Mouse (Mus musculus) kidney, embryonic 16.5 days (tissue): Measurements from ENCODE around the gene Abcb6. TPM values are rescaled to one million over a fixed set of nuclear protein-coding genes. Genes with fewer than 3 reads are reported as not detected.
A peak's percentile ranks its signal among the peaks of the same experiment; 100 is the strongest.

Experiments used
- ATAC-seq: fragments of 200-750 bp; cut with Nextera tagmentation; 2 replicates; pipeline ENCODE4 v1.8.0; 2017; ENCODE audit warnings: moderate TSS enrichment; ENCODE audit not compliant: low FRiP score, low TSS enrichment
- H3K27ac ChIP-seq: fragments of 300-500 bp; sonication (generic); 2 replicates; pipeline ENCODE4 v1.5.1; 2014; ENCODE audit warnings: low read length
- H3K27me3 ChIP-seq: fragments of 300-500 bp; sonication (generic); 2 replicates; pipeline ENCODE4 v1.6.1; 2014; ENCODE audit warnings: low read length, control low read depth, mixed read lengths; ENCODE audit not compliant: insufficient read depth
- H3K36me3 ChIP-seq: fragments of 300-500 bp; sonication (generic); 2 replicates; pipeline ENCODE4 v1.6.1; 2014; ENCODE audit warnings: low read length, control low read depth, mixed read lengths; ENCODE audit not compliant: insufficient read depth
- H3K4me1 ChIP-seq: fragments of 300-500 bp; sonication (generic); 2 replicates; pipeline ENCODE4 v1.6.1; 2014; ENCODE audit warnings: low read length, control low read depth, mixed read lengths; ENCODE audit not compliant: insufficient read depth
- H3K4me2 ChIP-seq: fragments of 300-500 bp; sonication (generic); replicated peaks from 2 replicates; pipeline ENCODE4 v1.6.1; 2014; ENCODE audit warnings: low read depth, low read length
- H3K4me3 ChIP-seq: fragments of 300-500 bp; sonication (generic); 2 replicates; pipeline ENCODE4 v1.5.1; 2014; ENCODE audit warnings: mild to moderate bottlenecking, low read length
- H3K9ac ChIP-seq: fragments of 300-500 bp; sonication (generic); replicated peaks from 2 replicates; pipeline ENCODE4 v1.6.1; 2014; ENCODE audit warnings: low read length
- H3K9me3 ChIP-seq: fragments of 300-500 bp; sonication (generic); 2 replicates; pipeline ENCODE4 v1.6.1; 2016; ENCODE audit warnings: low read length, control low read depth
- WGBS: fragments of 180-500 bp; shearing (Covaris S2); extraction: QIAGEN DNeasy Blood & Tissue Kit; methylation state at CpG from one replicate; pipeline ENCODE4 v1.1.7; 2014; 5-methylcytosine and 5-hydroxymethylcytosine counted together
- polyA plus RNA-seq: library from polyadenylated mRNA; unstranded; fragments of >200 nt; fragmentation: Nextera tagmentation; extraction: Ambion mirVana; gene quantifications from 2 replicates; pipeline ENCODE4 v1.2.1, GENCODE M21; 2015

Gene Abcb6
- polyA plus RNA-seq, 1 experiment from 2014 or later = 36.4 TPM

DNA sequence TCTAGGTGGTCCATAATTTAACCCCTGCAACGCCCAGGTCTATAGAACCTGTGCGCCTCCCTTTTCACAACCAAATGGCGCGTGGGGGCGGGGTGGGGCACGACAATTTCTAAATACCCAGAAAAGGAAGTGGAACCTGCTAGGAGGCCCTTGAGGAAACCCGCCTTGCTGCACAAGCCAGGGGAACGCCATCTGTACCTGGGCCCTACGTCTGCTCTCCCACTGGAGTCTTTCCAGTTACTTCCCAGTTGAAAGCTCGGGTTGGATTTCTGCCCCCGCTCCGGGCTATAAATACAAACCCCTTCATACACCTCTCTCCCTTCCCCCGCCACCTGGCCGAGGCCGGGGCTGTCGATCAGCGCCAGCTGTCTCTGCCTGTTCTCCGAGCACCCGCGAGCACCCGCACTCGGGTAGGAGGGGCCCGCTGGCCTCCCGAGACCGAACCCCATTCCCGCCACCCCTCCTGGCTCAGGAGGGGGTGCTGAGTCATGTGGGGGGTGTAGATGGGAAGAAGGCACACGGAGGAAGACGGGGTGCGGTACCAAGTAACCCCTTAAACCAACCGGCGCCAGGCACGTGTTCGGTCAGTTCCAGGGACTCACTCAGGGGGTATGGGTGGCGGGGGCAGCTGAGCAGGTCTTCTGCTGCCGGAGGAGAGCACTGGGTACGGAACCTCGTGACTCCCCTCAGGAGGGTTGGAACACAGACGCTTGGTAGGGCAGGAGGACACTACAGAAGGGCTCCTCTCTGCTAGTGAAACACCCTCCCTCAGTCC lies 38.2 kb upstream of the Abcb6 start:
- Histone ChIP-seq H3K4me2 (peak overlapping the region; percentile 99), H3K9me3 (no peaks in the 10 kb centered on the region), H3K9ac (peak overlapping the region; percentile 68), H3K4me1 (peaks cover 23% of the 10 kb centered on the region), H3K36me3 (peaks cover 20% of the 10 kb centered on the region), H3K4me3 (peak overlapping the region; percentile 54), H3K27me3 (peaks cover 33% of the 10 kb centered on the region), H3K27ac (no peak overlapping the region; the same call in 1 of the 2 replicates)
- peak; percentile 10; the same call in 1 of the 2 replicates for ATAC-seq
- 2% methylated on average over 38 of the region's 38 CpGs for WGBS

- Histone ChIP-seq H3K9me3 (no peaks in the 10 kb centered on the region), H3K9ac (peak overlapping the region; percentile 68; the same call in 1 of the 2 replicates), H3K36me3 (peaks cover 24% of the 10 kb centered on the region), H3K4me1 (peaks cover 28% of the 10 kb centered on the region), H3K4me3 (peak overlapping the region; percentile 54), H3K4me2 (peak overlapping the region; percentile 99), H3K27me3 (peaks cover 33% of the 10 kb centered on the region), H3K27ac (peak overlapping the region; percentile 9; the same call in 1 of the 2 replicates)
- 3% methylated on average over 6 of the region's 6 CpGs for WGBS
- ATAC-seq = no peak
Observed at GRCm38 (mm10) chr1:75217893-75218226, 37.7 kb upstream of the Abcb6 start.

DNA sequence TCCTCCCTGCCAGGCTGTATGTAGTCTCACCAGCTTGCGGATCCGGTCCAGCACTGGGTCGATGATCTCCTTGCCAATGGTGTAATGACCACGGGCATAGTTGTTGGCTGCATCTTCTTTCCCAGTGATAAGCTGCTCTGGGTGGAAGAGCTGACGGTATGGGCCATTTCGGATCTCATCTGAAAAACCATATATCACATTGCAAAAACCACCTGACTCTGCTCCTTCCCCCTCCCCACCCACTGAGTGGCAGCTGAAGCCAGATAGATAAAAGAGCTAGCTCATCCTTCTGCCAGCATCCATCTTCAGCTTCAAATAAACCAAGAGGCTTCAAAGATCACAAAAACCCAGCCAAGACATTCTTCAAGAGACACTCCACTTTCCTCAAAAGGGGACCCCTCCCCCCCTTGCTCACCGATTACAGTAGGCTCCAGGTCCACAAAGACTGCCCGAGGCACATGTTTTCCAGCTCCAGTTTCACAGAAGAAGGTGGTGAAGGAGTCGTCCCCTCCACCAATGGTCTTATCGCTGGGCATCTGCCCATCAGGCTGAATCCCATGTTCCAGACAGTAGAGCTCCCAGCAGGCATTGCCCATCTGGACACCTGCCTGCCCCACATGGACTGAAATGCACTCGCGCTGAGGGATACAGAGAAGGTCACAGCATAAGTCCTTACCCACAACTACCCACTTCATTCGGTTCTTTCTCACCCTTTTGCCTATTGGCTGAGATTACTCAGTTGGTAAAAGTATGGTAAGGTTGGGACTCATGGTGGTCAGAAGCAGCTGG lies 36.8 kb upstream of the Abcb6 start:
- peak overlapping the region; percentile 54; the same call in 1 of the 2 replicates for H3K4me3 ChIP-seq
- H3K4me2 ChIP-seq = peak overlapping the region; percentile 99
- no peak for ATAC-seq
- peak overlapping the region; percentile 1; the same call in 1 of the 2 replicates for H3K27ac ChIP-seq
- 73% methylated on average over 13 of the region's 13 CpGs for WGBS
- peak overlapping the region; percentile 28; the same call in 1 of the 2 replicates for H3K9ac ChIP-seq
- H3K4me1 ChIP-seq = peaks cover 36% of the 10 kb centered on the region
- H3K27me3 ChIP-seq = peaks cover 33% of the 10 kb centered on the region
- H3K36me3 ChIP-seq = peaks cover 32% of the 10 kb centered on the region
- H3K9me3 ChIP-seq = no peaks in the 10 kb centered on the region

GRCm38 (mm10) chr1:75215785-75216184 lies 35.6 kb upstream of the Abcb6 start:
- peaks cover 44% of the 10 kb centered on the region for H3K4me1 ChIP-seq
- peaks cover 26% of the 10 kb centered on the region for H3K27me3 ChIP-seq
- H3K4me2 ChIP-seq = no peak overlapping the region
- no peak overlapping the region for H3K9ac ChIP-seq
- peak overlapping the region; percentile 91; the same call in 1 of the 2 replicates for H3K27ac ChIP-seq
- H3K9me3 ChIP-seq = no peaks in the 10 kb centered on the region
- no peak overlapping the region for H3K4me3 ChIP-seq
- ATAC-seq = no peak
- WGBS = 87% methylated on average over 9 of the region's 9 CpGs
- H3K36me3 ChIP-seq = peaks cover 34% of the 10 kb centered on the region

GRCm38 (mm10) chr1:75214886-75215285 lies 34.7 kb upstream of the Abcb6 start:
- Histone ChIP-seq H3K4me3 (no peak overlapping the region), H3K9me3 (no peaks in the 10 kb centered on the region), H3K36me3 (peaks cover 34% of the 10 kb centered on the region), H3K9ac (no peak overlapping the region), H3K27ac (peak overlapping the region; percentile 91), H3K4me1 (peaks cover 48% of the 10 kb centered on the region), H3K27me3 (peaks cover 17% of the 10 kb centered on the region), H3K4me2 (0 out of 2 replicates have a peak overlapping the region, but pooled peaks have one; percentile 17)
- 56% methylated on average over 5 of the region's 5 CpGs for WGBS
- no peak for ATAC-seq

DNA sequence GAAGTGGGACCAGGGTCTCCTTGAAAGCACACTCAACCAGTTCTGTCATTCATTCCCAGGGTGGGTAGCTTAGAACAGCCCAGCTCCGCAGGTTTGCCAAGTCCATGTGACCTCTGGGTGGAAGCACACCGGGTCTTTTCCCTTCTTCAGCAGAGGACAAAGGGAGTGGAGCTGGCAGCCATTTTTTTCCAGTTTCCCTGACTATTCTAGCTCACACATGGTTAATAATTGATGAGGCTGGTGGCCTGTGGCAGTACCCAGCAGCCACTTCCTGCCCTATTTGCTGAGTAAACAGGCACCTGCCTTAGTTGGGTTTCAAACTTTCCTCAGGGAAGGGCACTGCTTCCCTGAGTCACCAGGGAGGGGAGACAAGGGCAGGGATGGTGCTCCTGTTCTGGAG lies 34.2 kb upstream of the Abcb6 start:
- Histone ChIP-seq H3K9me3 (no peaks in the 10 kb centered on the region), H3K36me3 (peaks cover 34% of the 10 kb centered on the region), H3K27ac (peak overlapping the region; percentile 91), H3K4me1 (peaks cover 48% of the 10 kb centered on the region), H3K9ac (peak overlapping the region; percentile 27; the same call in 1 of the 2 replicates), H3K4me2 (no peak overlapping the region), H3K27me3 (peaks cover 14% of the 10 kb centered on the region; the same call in 1 of the 2 replicates), H3K4me3 (no peak overlapping the region)
- 61% methylated on average over 2 of the region's 2 CpGs for WGBS
- peak; percentile 49 for ATAC-seq

GRCm38 (mm10) chr1:75213096-75213495 lies 32.9 kb upstream of the Abcb6 start:
- Histone ChIP-seq H3K4me3 (no peak overlapping the region), H3K36me3 (peaks cover 34% of the 10 kb centered on the region), H3K27ac (peak overlapping the region; percentile 91), H3K9me3 (no peaks in the 10 kb centered on the region), H3K4me2 (no peak overlapping the region), H3K4me1 (peaks cover 48% of the 10 kb centered on the region), H3K27me3 (peaks cover 7% of the 10 kb centered on the region; the same call in 1 of the 2 replicates), H3K9ac (no peak overlapping the region)
- WGBS = 87% methylated on average over 7 of the region's 7 CpGs
- ATAC-seq = no peak

GRCm38 (mm10) chr1:75212542-75212941 lies 32.4 kb upstream of the Abcb6 start:
- WGBS = 87% methylated on average over 4 of the region's 4 CpGs
- H3K4me1 ChIP-seq = peaks cover 48% of the 10 kb centered on the region
- no peak overlapping the region for H3K27ac ChIP-seq
- H3K9me3 ChIP-seq = no peaks in the 10 kb centered on the region
- peaks cover 34% of the 10 kb centered on the region for H3K36me3 ChIP-seq
- peaks cover 5% of the 10 kb centered on the region; the same call in 1 of the 2 replicates for H3K27me3 ChIP-seq
- no peak overlapping the region for H3K4me2 ChIP-seq
- no peak overlapping the region for H3K9ac ChIP-seq
- ATAC-seq = no peak
- H3K4me3 ChIP-seq = no peak overlapping the region

DNA sequence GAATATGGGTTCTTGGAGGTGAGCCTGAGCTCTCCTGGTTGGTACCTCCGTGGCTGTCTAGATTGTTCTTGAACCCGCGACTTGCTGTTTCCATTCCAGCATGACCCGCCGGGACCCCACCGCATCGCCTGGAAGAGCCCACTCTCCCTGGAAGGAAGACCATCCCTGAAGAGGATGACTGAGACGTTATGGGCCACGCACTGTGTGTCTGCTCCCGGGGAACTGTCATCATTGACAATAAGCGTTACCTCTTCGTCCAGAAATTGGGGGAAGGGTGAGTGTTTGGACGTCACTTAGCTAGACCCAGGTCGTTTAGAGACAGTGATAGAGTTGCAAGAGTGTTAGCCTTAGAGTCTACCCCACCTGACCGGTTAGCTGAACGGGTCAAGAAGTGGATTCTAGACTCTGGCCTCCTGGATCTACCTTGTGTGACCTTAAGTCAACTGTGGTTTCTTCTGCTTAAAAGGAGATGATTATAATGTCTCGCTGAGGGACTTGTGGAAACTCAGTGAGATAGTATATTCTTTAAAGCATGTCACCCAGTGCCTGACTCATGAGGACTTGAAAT lies 31.0 kb upstream of the Abcb6 start:
- Histone ChIP-seq H3K4me3 (peak overlapping the region; percentile 98), H3K4me2 (peak overlapping the region; percentile 84), H3K36me3 (peaks cover 32% of the 10 kb centered on the region), H3K4me1 (peaks cover 48% of the 10 kb centered on the region), H3K9ac (peak overlapping the region; percentile 97), H3K27me3 (no peaks in the 10 kb centered on the region), H3K9me3 (no peaks in the 10 kb centered on the region), H3K27ac (peak overlapping the region; percentile 52; the same call in 1 of the 2 replicates)
- 12% methylated on average over 17 of the region's 17 CpGs for WGBS
- no peak for ATAC-seq
